Mouse (Mus musculus): ENCODE measurements around the gene Th.

DNA sequence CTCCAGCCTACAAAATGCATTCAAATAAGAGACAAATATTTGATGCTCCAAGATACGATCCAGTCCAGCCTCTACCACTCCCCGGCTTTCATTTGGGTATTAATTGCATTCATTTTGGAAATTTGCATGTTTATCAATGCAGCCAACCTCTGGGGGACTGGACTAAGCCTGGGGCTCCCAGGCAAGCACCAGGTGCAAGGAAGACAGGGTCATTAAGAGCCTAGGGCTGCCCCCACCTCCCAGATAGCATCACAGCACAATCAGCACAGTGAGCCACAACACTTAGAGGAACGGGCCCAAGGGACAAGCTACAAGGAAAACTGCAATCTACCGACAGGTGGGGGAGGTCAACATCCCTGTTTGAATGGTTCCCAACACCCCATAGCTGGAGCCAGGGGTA lies 28.8 kb upstream of the Th start:
- TF ChIP-seq CTCF (IDR thresholded peaks at IDR 0.05; ENCODE audit: control insufficient read depth, insufficient read depth, insufficient replicate concordance, low read depth, low read length) = no peak
- no peak for TF ChIP-seq POLR2A (IDR thresholded peaks at IDR 0.05; ENCODE audit: control insufficient read depth, low read depth, low read length)

Measured in testis, adult 2 months (tissue).